Mouse (Mus musculus): ENCODE measurements around the gene Adam21. TPM values are rescaled to one million over a fixed set of nuclear protein-coding genes. Genes with fewer than 3 reads are reported as not detected.

Gene Adam21
- 0.36 TPM for polyA plus RNA-seq (2014; fragmentation: Illumina TruSeq; extraction: RNeasy Lipid Tissue Mini Kit (QIAGEN cat#74804); ENCODE audit: low read depth, low replicate concordance)

GRCm38 (mm10) chr12:81568374-81568773 lies at the start of gene Adam21:
TSS of gene Adam21 (minus strand) at chr12:81568474.

DNA sequence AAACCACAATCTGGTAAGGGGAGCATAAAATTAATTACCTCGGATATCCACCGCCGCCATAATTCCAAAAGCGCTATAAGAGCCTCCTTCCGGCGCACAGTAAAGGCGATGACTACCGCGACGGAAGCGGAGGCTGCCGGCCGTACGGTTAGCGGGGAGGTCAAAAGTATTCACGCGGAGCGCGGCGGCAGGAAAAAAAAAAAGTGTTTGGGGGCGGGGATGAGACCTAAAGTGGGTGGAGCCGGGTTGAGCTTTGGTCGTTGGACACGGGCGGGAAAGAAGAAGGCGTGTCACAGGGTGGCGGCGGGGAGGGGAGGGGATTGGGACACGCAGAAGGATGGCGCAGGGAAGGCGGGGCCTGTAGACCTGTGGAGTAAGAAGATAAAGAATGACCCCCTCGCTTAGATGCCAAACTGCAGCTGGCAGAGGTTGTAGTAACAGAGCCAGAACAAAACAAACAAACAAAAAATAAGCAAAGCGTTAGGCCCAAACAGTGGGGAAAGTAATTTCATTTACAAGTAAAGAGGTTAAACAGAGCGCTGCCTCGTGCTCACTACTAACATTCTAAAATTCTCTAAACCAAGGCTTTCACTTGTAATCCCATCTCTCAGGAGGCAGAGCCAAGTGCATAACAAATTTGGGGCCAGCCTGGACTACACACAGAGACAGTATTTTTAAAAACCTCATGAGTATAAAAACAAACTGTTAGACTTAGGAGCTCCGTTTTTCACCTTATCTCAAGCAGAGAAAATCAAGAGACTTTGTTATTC lies 26.8 kb upstream of the Adam21 start, which contains the start of gene Med6:
Med6 (minus strand) TSS at position 107 of the 770 bp plus-strand sequence.

DNA sequence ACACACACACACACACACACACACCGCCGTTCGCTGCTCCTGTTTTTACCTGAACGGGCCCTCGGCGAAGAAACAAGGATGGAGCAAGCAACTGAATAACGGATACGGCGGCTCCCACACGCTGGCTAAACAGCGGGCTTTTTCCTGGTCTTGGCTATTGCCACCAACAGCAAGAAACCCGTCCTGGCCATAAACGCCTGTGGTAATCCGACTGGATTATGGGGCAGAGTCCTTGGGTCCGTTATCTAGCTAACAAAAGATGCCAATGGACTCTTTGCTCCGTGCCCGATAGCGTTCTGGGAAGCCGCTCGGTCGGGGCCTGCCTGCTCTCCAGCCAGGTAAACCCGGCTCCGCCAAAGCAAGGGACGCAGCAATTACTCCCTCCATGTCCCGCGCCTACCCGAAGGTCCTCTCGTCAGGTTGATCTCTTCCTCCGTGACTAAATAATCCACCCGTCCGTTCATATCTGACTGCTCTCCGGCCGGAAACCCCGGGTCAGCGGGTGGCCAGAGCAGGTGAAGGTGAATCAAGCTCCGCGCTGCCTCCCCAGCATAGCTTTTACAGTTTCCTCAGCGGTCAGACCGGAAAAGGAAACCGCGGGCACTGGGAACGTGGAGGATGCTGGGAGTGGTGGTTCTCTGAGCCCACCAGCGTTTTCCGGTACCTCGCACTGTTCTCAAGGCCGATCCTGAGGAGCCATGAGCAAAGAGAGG lies 35.8 kb downstream of the Adam21 start, which contains the start of the genes Gm20498 and Synj2bp:
Gm20498 (minus strand) TSS at position 590 of the 713 bp plus-strand sequence.
Synj2bp (minus strand) TSS at position 596 of the 713 bp plus-strand sequence.

Other genes starting within 250 kb of the Adam21 start
- 0.17 TPM for gene Slc8a3, start 235.3 kb downstream of the Adam21 start, polyA plus RNA-seq (2014; fragmentation: Illumina TruSeq; extraction: RNeasy Lipid Tissue Mini Kit (QIAGEN cat#74804); ENCODE audit: low read depth, low replicate concordance)
- gene Gm4787, start 189.0 kb downstream of the Adam21 start, polyA plus RNA-seq (2014; fragmentation: Illumina TruSeq; extraction: RNeasy Lipid Tissue Mini Kit (QIAGEN cat#74804); ENCODE audit: low read depth, low replicate concordance) = 2.3 TPM
- 1.0 TPM for gene Adam4, start 146.5 kb downstream of the Adam21 start, polyA plus RNA-seq (2014; fragmentation: Illumina TruSeq; extraction: RNeasy Lipid Tissue Mini Kit (QIAGEN cat#74804); ENCODE audit: low read depth, low replicate concordance)
- gene Cox16, start 83.3 kb downstream of the Adam21 start, polyA plus RNA-seq (2014; fragmentation: Illumina TruSeq; extraction: RNeasy Lipid Tissue Mini Kit (QIAGEN cat#74804); ENCODE audit: low read depth, low replicate concordance) = 95.4 TPM
- gene Gm20498, start 35.6 kb downstream of the Adam21 start, polyA plus RNA-seq (2014; fragmentation: Illumina TruSeq; extraction: RNeasy Lipid Tissue Mini Kit (QIAGEN cat#74804); ENCODE audit: low read depth, low replicate concordance) = 13.1 TPM
- 25.5 TPM for gene Synj2bp, start 35.6 kb downstream of the Adam21 start, polyA plus RNA-seq (2014; fragmentation: Illumina TruSeq; extraction: RNeasy Lipid Tissue Mini Kit (QIAGEN cat#74804); ENCODE audit: low read depth, low replicate concordance)
- 26.6 TPM for gene Med6, start 26.5 kb upstream of the Adam21 start, polyA plus RNA-seq (2014; fragmentation: Illumina TruSeq; extraction: RNeasy Lipid Tissue Mini Kit (QIAGEN cat#74804); ENCODE audit: low read depth, low replicate concordance)
- 4.0 TPM for gene Ttc9, start 62.8 kb upstream of the Adam21 start, polyA plus RNA-seq (2014; fragmentation: Illumina TruSeq; extraction: RNeasy Lipid Tissue Mini Kit (QIAGEN cat#74804); ENCODE audit: low read depth, low replicate concordance)
- 2.1 TPM for gene Map3k9, start 212.7 kb upstream of the Adam21 start, polyA plus RNA-seq (2014; fragmentation: Illumina TruSeq; extraction: RNeasy Lipid Tissue Mini Kit (QIAGEN cat#74804); ENCODE audit: low read depth, low replicate concordance)

Data from adipose tissue, adult 10 weeks (tissue).